14 mouse cellular contexts compared by ENCODE assay signal in genomic region chr13:30972102-30972501, GRCm38 (mm10). TPM values are rescaled to one million over a fixed set of nuclear protein-coding genes. Genes with fewer than 3 reads are reported as not detected.
DNase-seq lines count a peak whose midpoint lies in the region.
"Had no signal": no experiment of that assay in that cellular context is flagged by ENCODE, and none has a peak within 500 bp of the region (broad histone marks: within the 10 kb centered on the region; RNA-seq: fewer than 3 reads in every experiment).

No protein-coding gene starts in this region.

- H3K36me3 ChIP-seq in erythroblast, embryonic 14.5 days (ENCODE audit: control insufficient read depth) = peaks cover 13% of the 10 kb centered on the region
- peaks cover 12% of the 10 kb centered on the region for H3K36me3 ChIP-seq in megakaryocyte, embryonic 14.5 days (replicated peaks; ENCODE audit: low read length)
- H3K36me3 ChIP-seq: limb, embryonic 13.5 days; neural tube, embryonic 12.5 days had no signal

- peaks cover 54% of the 10 kb centered on the region for H3K4me1 ChIP-seq in erythroblast, embryonic 14.5 days (ENCODE audit: control insufficient read depth)
- peaks cover 58% of the 10 kb centered on the region for H3K4me1 ChIP-seq in megakaryocyte, embryonic 14.5 days

- intact Hi-C loops in left cerebral cortex, postnatal 25 days (cut with DNase I) = no loop called here

- peak overlapping the region; percentile 31 for H3K4me3 ChIP-seq in erythroblast, embryonic 14.5 days (replicated peaks)
- peak overlapping the region; percentile 96 for H3K4me3 ChIP-seq in megakaryocyte, embryonic 14.5 days (replicated peaks)
- H3K4me3 ChIP-seq: limb, embryonic 13.5 days; neural tube, embryonic 12.5 days had no signal

- peak; percentile 27 for DNase-seq in 3134 (ENCODE audit: extremely low read depth, insufficient read length, low spot score)
- peak; percentile 83 for DNase-seq in CD4-positive, CD25-positive, alpha-beta regulatory T cell, adult 2 months (ENCODE audit: low read depth, low spot score)
- DNase-seq in cerebellum, adult 9-11 months = no peak
- no peak for DNase-seq in retina, postnatal 1 day
- no peak for DNase-seq in left cerebral cortex, postnatal 25 days (ENCODE audit: low spot score in 2 of 2)
- DNase-seq in right cerebral cortex, postnatal 36 days (ENCODE audit: low spot score in 2 of 2) = no peak
- DNase-seq: gastrocnemius, postnatal 14 days; kidney, adult 2 months had no signal

- H3K27me3 ChIP-seq in erythroblast, embryonic 14.5 days (ENCODE audit: control insufficient read depth) = peaks cover 7% of the 10 kb centered on the region
- H3K27me3 ChIP-seq in megakaryocyte, embryonic 14.5 days (replicated peaks) = no peaks in the 10 kb centered on the region
- H3K27me3 ChIP-seq: neural tube, embryonic 12.5 days had no signal

- no peaks in the 10 kb centered on the region for H3K9me3 ChIP-seq in erythroblast, embryonic 14.5 days (ENCODE audit: control insufficient read depth, low read length)
- H3K9me3 ChIP-seq in megakaryocyte, embryonic 14.5 days = no peaks in the 10 kb centered on the region
- H3K9me3 ChIP-seq: limb, embryonic 13.5 days; neural tube, embryonic 12.5 days had no signal

RNA-seq across cellular contexts. Expression of gene Exoc2, which starts 1.8 kb away (rescaled TPM):
- 0.27 and 0.41 TPM in 2 replicates for polyA plus RNA-seq in erythroblast, embryonic 14.5 days (2012)
- 1.8 and 3.9 TPM in 2 replicates for polyA plus RNA-seq in megakaryocyte, embryonic 14.5 days (2012; ENCODE audit: insufficient read depth, low replicate concordance)
- 10 to 100 TPM; 39.5 to 40.6 TPM for total RNA-seq in left cerebral cortex, postnatal 25 days (2021)

RNA-seq across cellular contexts. Expression of gene Gm5447, which starts 1.9 kb away (rescaled TPM):
- not detected in 2 replicates for polyA plus RNA-seq in erythroblast, embryonic 14.5 days (2012)
- polyA plus RNA-seq in megakaryocyte, embryonic 14.5 days (2012; ENCODE audit: insufficient read depth, low replicate concordance) = not detected in 2 replicates
- not detected for total RNA-seq in left cerebral cortex, postnatal 25 days (2021)
- total RNA-seq: gastrocnemius, postnatal 14 days had no signal
- polyA plus RNA-seq: limb, embryonic 13.5 days; neural tube, embryonic 12.5 days had no signal

RNA-seq across cellular contexts. Expression of gene Hus1b, which starts 24.5 kb away (rescaled TPM):
- polyA plus RNA-seq in erythroblast, embryonic 14.5 days (2012) = not detected in 2 replicates
- not detected in 2 replicates for polyA plus RNA-seq in megakaryocyte, embryonic 14.5 days (2012; ENCODE audit: insufficient read depth, low replicate concordance)
- total RNA-seq in left cerebral cortex, postnatal 25 days (2021) = under 1 TPM; 0.27 to 0.71 TPM
- polyA plus RNA-seq: embryonic facial prominence, embryonic 11.5 days; kidney, adult 2 months; limb, embryonic 13.5 days; neural tube, embryonic 12.5 days; stomach, embryonic 16.5 days had no signal

Comparison
In these comparisons a context has a peak if more than half of its experiments do, and no peak if none do; other contexts are left out.
1. DNase-seq: peak in 3134 (single experiment) and CD4-positive, CD25-positive, alpha-beta regulatory T cell, adult 2 months (single experiment); none in cerebellum, adult 9-11 months (single experiment), retina, postnatal 1 day (single experiment), left cerebral cortex, postnatal 25 days (0 of 2) and right cerebral cortex, postnatal 36 days (0 of 2).